Mouse (Mus musculus) MEL (cell line): ENCODE measurements around the gene Pole. TPM values are rescaled to one million over a fixed set of nuclear protein-coding genes. Genes with fewer than 3 reads are reported as not detected.

Experiments
- DNase-seq: peaks from one replicate; pipeline ENCODE4 v3.0.0; 2011; ENCODE audit warnings: low read depth, low spot score
- H3K27ac ChIP-seq: 2 replicates; pipeline ENCODE4 v1.5.1; 2012; ENCODE audit warnings: low read depth, mild to moderate bottlenecking, control low read depth, low read length, moderate library complexity; ENCODE audit not compliant: control insufficient read depth
- H3K27me3 ChIP-seq, 2 experiments: fragments of 150-350 bp in 1 of 2; sonication (generic) in 1 of 2; 2 replicates each; pipeline ENCODE4 v1.6.1; 2012; ENCODE audit warnings: low read length in 2 of 2, mild to moderate bottlenecking in 2 of 2, improper control_type of control experiment in 1 of 2, moderate library complexity in 1 of 2; ENCODE audit not compliant: insufficient read depth in 2 of 2, control insufficient read depth in 1 of 2
- H3K36me3 ChIP-seq, 2 experiments: 2 replicates each; pipeline ENCODE4 v1.6.1; 2012 to 2014; ENCODE audit warnings: low read length in 2 of 2, improper control_type of control experiment in 1 of 2, inconsistent platforms in 1 of 2, mild to moderate bottlenecking in 1 of 2; ENCODE audit not compliant: insufficient read depth in 2 of 2, control insufficient read depth in 1 of 2
- H3K4me1 ChIP-seq, 2 experiments: fragments of 150-350 bp in 1 of 2; sonication (generic) in 1 of 2; 2 replicates each; pipeline ENCODE4 v1.6.1; 2012; ENCODE audit warnings: low read length in 2 of 2, improper control_type of control experiment in 1 of 2, mild to moderate bottlenecking in 1 of 2; ENCODE audit not compliant: insufficient read depth in 2 of 2, control insufficient read depth in 1 of 2
- H3K4me3 ChIP-seq, 2 experiments: fragments of 150-350 bp in 1 of 2; sonication (generic) in 1 of 2; 2 replicates each; pipeline ENCODE4 v1.5.1; 2012; ENCODE audit warnings: low read depth in 2 of 2, low read length in 2 of 2, mild to moderate bottlenecking in 2 of 2, moderate library complexity in 2 of 2, control low read depth in 1 of 2, improper control_type of control experiment in 1 of 2; ENCODE audit not compliant: control insufficient read depth in 1 of 2, insufficient read depth in 1 of 2
- H3K79me2 ChIP-seq: 2 replicates; pipeline ENCODE4 v1.6.1; 2012; ENCODE audit warnings: mild to moderate bottlenecking, low read length, moderate library complexity; ENCODE audit not compliant: control insufficient read depth, poor library complexity, insufficient read depth
- H3K9ac ChIP-seq: 2 replicates; pipeline ENCODE4 v1.6.1; 2012; ENCODE audit warnings: low read depth, mild to moderate bottlenecking, control low read depth, low read length, moderate library complexity; ENCODE audit not compliant: control insufficient read depth, poor library complexity, severe bottlenecking
- H3K9me3 ChIP-seq: fragments of 150-350 bp; sonication (generic); replicated peaks from 2 replicates; pipeline ENCODE4 v1.6.1; 2012; ENCODE audit warnings: mild to moderate bottlenecking, low read length, improper control_type of control experiment, moderate library complexity; ENCODE audit not compliant: insufficient read depth
- CHD1 ChIP-seq: IDR thresholded peaks from 2 replicates; pipeline ENCODE4 v1.6.1; 2012; ENCODE audit warnings: low read depth, mild to moderate bottlenecking, inconsistent platforms, low read length, improper control_type of control experiment
- CHD2 ChIP-seq: IDR thresholded peaks from 2 replicates; pipeline ENCODE4 v1.6.1; 2011; ENCODE audit warnings: low read length, improper control_type of control experiment
- CTCF ChIP-seq, 3 experiments: IDR thresholded peaks in 2 of 3; conservative IDR thresholded peaks in 1 of 3; 2 replicates each; pipeline ENCODE4 v1.5.1; 2011 to 2012; ENCODE audit warnings: low read length in 3 of 3, low read depth in 2 of 3, mild to moderate bottlenecking in 2 of 3, improper control_type of control experiment in 1 of 3, inconsistent platforms in 1 of 3, mixed read lengths in 1 of 3, moderate library complexity in 1 of 3; ENCODE audit not compliant: control insufficient read depth in 1 of 3, insufficient read depth in 1 of 3, poor library complexity in 1 of 3, severe bottlenecking in 1 of 3
- ELF1 ChIP-seq: IDR thresholded peaks from 2 replicates; pipeline ENCODE4 v1.6.1; 2014; ENCODE audit warnings: low read depth, mild to moderate bottlenecking, inconsistent platforms, low read length, improper control_type of control experiment, moderate library complexity
- EP300 ChIP-seq, 2 experiments: IDR thresholded peaks; 2 replicates each; pipeline ENCODE4 v1.6.1; 2011; ENCODE audit warnings: improper control_type of control experiment in 2 of 2, low read length in 2 of 2, low read depth in 1 of 2, mild to moderate bottlenecking in 1 of 2
- HCFC1 ChIP-seq: IDR thresholded peaks from 2 replicates; pipeline ENCODE4 v1.6.1; 2012; ENCODE audit warnings: low read depth, mild to moderate bottlenecking, inconsistent platforms, low read length, improper control_type of control experiment, moderate library complexity
- MAFK ChIP-seq: IDR thresholded peaks from 2 replicates; pipeline ENCODE4 v1.6.1; 2011; ENCODE audit warnings: low read depth, mild to moderate bottlenecking, low read length, improper control_type of control experiment, borderline replicate concordance
- MAZ ChIP-seq: IDR thresholded peaks from 2 replicates; pipeline ENCODE4 v1.6.1; 2012; ENCODE audit warnings: low read depth, mild to moderate bottlenecking, inconsistent platforms, low read length, improper control_type of control experiment
- NRF1 ChIP-seq: IDR thresholded peaks from 2 replicates; pipeline ENCODE4 v1.6.1; 2014; ENCODE audit warnings: low read depth, mild to moderate bottlenecking, inconsistent platforms, low read length, improper control_type of control experiment, moderate library complexity; ENCODE audit not compliant: poor library complexity, insufficient read depth, severe bottlenecking
- POLR2A ChIP-seq, 2 experiments: IDR thresholded peaks; 2 replicates each; pipeline ENCODE4 v1.6.1; 2011 to 2012; ENCODE audit warnings: low read length in 2 of 2, mild to moderate bottlenecking in 2 of 2, control low read depth in 1 of 2, improper control_type of control experiment in 1 of 2, low read depth in 1 of 2, moderate library complexity in 1 of 2; ENCODE audit not compliant: control insufficient read depth in 1 of 2, insufficient read depth in 1 of 2, poor library complexity in 1 of 2
- POLR2AphosphoS2 ChIP-seq: IDR thresholded peaks from 2 replicates; pipeline ENCODE4 v1.6.1; 2011; ENCODE audit warnings: low read length, improper control_type of control experiment
- RAD21 ChIP-seq: IDR thresholded peaks from 2 replicates; pipeline ENCODE4 v1.6.1; 2011; ENCODE audit warnings: mild to moderate bottlenecking, low read depth, low read length, improper control_type of control experiment
- SIN3A ChIP-seq: IDR thresholded peaks from 2 replicates; pipeline ENCODE4 v1.6.1; 2012; ENCODE audit warnings: low read length, improper control_type of control experiment, inconsistent platforms
- SMC3 ChIP-seq: IDR thresholded peaks from 2 replicates; pipeline ENCODE4 v1.6.1; 2011; ENCODE audit warnings: low read depth, low read length, improper control_type of control experiment
- TBP ChIP-seq: IDR thresholded peaks from 2 replicates; pipeline ENCODE4 v1.8.0; 2011; ENCODE audit warnings: low read depth, low read length, improper control_type of control experiment
- TCF12 ChIP-seq: IDR thresholded peaks from 2 replicates; pipeline ENCODE4 v1.6.1; 2014; ENCODE audit warnings: low read depth, mild to moderate bottlenecking, inconsistent platforms, low read length, improper control_type of control experiment, moderate library complexity
- USF1 ChIP-seq: IDR thresholded peaks from 2 replicates; pipeline ENCODE4 v1.6.1; 2014; ENCODE audit warnings: low read depth, mild to moderate bottlenecking, inconsistent platforms, low read length, improper control_type of control experiment, moderate library complexity
- USF2 ChIP-seq, 2 experiments: IDR thresholded peaks; 2 replicates each; pipeline ENCODE4 v1.6.1; 2011 to 2012; ENCODE audit warnings: improper control_type of control experiment in 2 of 2, low read length in 2 of 2, borderline replicate concordance in 1 of 2, inconsistent platforms in 1 of 2, low read depth in 1 of 2, mild to moderate bottlenecking in 1 of 2; ENCODE audit not compliant: insufficient read depth in 1 of 2
- ZNF384 ChIP-seq: IDR thresholded peaks from 2 replicates; pipeline ENCODE4 v1.6.1; 2012; ENCODE audit warnings: low read depth, mild to moderate bottlenecking, inconsistent platforms, low read length, improper control_type of control experiment
- polyA plus RNA-seq, 2 experiments: library from polyadenylated mRNA; stranded (reverse) in 1 of 2; unstranded in 1 of 2; fragments of >175 nt in 1 of 2; fragments of >200 nt in 1 of 2; gene quantifications; 2 replicates each; pipeline versions ENCODE4 v1.2.1 to v1.2.4; 2012; ENCODE audit warnings: low replicate concordance in 2 of 2, low read depth in 1 of 2; ENCODE audit not compliant: insufficient read length in 2 of 2, insufficient read depth in 1 of 2, missing spikeins in 1 of 2
- total RNA-seq: library from RNA; depleted of rRNA; stranded (reverse); fragments of 300-350 nt; gene quantifications from 2 replicates; pipeline ENCODE4 v1.2.3, GENCODE M21; 2012

The Pole gene
- total and polyA plus RNA-seq, 3 experiments = 32.4 to 81.4 (median 52.6) TPM

DNA sequence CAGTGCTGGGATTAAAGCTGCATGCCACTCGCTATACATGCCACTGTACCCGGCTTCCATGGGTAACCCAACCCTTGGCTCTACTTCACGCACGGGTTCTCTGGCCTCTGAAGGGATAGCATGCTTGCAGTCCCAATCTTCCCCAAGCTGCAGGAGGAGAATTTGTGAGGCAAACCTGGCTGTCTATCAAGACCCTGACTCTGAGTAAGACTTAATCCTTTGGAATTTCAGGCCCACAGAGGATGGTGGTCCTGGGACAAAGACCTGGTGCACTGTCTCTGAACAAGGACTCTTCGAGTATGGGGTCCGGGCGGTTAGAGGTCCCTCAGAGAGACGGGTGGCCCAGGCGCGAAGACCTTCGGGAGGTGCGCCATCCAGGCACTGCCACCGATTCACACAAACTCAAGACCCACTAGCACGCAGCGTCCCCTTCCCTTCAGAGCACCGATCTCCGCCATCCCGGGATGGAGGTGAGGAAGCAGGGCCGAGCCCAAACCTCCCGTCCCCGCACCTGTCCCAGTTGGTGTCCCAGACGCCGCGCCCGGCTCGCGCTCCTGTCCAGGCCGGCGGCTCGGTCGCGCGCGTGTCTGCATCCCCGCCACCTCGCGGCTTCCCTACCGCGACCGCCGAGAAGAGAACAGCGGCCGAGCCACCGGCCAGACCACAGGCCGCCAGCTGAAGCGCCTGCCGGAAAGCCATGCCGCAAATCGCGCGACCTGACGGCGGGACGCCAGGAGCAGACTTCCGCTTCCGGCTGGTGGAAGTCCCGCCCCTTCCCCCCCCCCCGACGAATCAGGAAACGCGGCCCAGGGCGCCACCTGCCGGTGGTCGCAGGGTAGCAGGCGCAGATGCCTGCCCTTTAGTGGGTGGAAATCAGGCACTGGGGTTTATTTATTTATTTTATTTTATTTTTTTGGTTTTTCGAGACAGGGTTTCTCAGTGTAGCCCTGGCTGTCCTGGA lies 16.7 kb upstream of the Pole start, which contains the start of gene Pgam5 (continued):
- TF ChIP-seq CTCF (IDR thresholded peaks at IDR 0.05 in 2 of 3, conservative IDR thresholded peaks at IDR 0.05 in 1 of 3; ENCODE audit: control insufficient read depth in 1 of 3, insufficient read depth in 1 of 3, low read depth in 2 of 3, low read length in 3 of 3, poor library complexity in 1 of 3, severe bottlenecking in 1 of 3) (peak; percentile 41 to 86 (median 74)), RAD21 (peak; percentile 45), HCFC1 (peak; percentile 87), SMC3 (peak; percentile 51; the same call in 1 of the 2 replicates), ZNF384 (peak; percentile 93), ELF1 (peak; percentile 91), POLR2AphosphoS2 (peak; percentile 92), TBP (peak; percentile 39; the same call in 1 of the 2 replicates), CHD1 (peak; percentile 64; the same call in 1 of the 2 replicates), MAFK (no peak), CHD2 (no peak), EP300 (IDR thresholded peaks at IDR 0.05; ENCODE audit: low read depth in 1 of 2, low read length in 2 of 2) (0 out of 4 replicates have a peak, but pooled peaks of 1 of the 2 experiments have one; percentile 15), MAZ (peak; percentile 95), SIN3A (peak; percentile 89), POLR2A (IDR thresholded peaks at IDR 0.05; ENCODE audit: control insufficient read depth in 1 of 2, insufficient read depth in 1 of 2, low read depth in 1 of 2, low read length in 2 of 2, poor library complexity in 1 of 2) (peak; percentile 84 to 85), NRF1 (no peak)

- Histone ChIP-seq H3K36me3 (peaks cover 3 to 26% of the 10 kb centered on the region in 2 experiments), H3K27me3 (no peaks in the 10 kb centered on the region), H3K9ac (no peak overlapping the region), H3K9me3 (no peaks in the 10 kb centered on the region), H3K79me2 (peaks cover 25% of the 10 kb centered on the region), H3K27ac (no peak overlapping the region), H3K4me3 (no peak overlapping the region), H3K4me1 (peaks cover 6 to 21% of the 10 kb centered on the region in 2 experiments)
- no peak for DNase-seq
- TF ChIP-seq NRF1 = no peak
- no peak for TF ChIP-seq POLR2AphosphoS2
- TF ChIP-seq SIN3A = no peak
- no peak for TF ChIP-seq USF1
- TF ChIP-seq TCF12 = no peak
- TF ChIP-seq USF2 (IDR thresholded peaks at IDR 0.05; ENCODE audit: borderline replicate concordance in 1 of 2, insufficient read depth in 1 of 2, low read depth in 1 of 2, low read length in 2 of 2) = no peak
- TF ChIP-seq CHD1 = no peak
- no peak for TF ChIP-seq MAFK
- TF ChIP-seq EP300 (IDR thresholded peaks at IDR 0.05; ENCODE audit: low read depth in 1 of 2, low read length in 2 of 2) = no peak
- TF ChIP-seq CHD2 = no peak
These were observed 15.9 kb upstream of the Pole start for GRCm38 (mm10) chr5:110270242-110270641.
